Mouse (Mus musculus) ES-E14 (cell line): ENCODE measurements around the gene Ephb1.

Experiments used
- CHD2 ChIP-seq: IDR thresholded peaks from 2 replicates; pipeline ENCODE4 v1.6.1; 2014; ENCODE audit warnings: mild to moderate bottlenecking, low read depth, low read length, inconsistent platforms
- MAFK ChIP-seq: IDR thresholded peaks from 2 replicates; pipeline ENCODE4 v1.6.1; 2014; ENCODE audit warnings: mild to moderate bottlenecking, low read depth, low read length, inconsistent platforms; ENCODE audit not compliant: insufficient read depth
- ZNF384 ChIP-seq: IDR thresholded peaks from 2 replicates; pipeline ENCODE4 v1.6.1; 2012; ENCODE audit warnings: low read depth, low read length, inconsistent platforms

DNA sequence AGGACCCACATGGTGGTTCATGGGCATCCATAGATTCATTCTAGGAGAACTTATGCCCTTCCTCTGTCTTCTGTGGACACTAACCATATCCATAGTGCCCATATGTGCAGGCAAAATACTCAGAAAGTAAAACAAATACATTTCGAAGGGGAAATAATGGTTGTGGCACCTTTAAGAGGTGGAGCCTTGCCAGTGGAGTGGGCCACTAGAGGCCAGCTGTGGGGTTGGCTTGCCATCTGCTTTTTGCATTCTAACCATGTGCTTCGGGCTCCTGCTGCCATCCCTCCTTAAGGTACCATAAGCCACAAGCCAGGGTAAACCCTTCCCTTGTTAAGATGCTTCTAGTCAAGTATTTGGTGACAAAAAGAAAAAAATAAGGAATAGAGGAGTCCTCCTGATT lies 373.3 kb downstream of the Ephb1 start:
- TF ChIP-seq CHD2 (no peak), MAFK (no peak), ZNF384 (no peak)
